Mouse (Mus musculus) CD8-positive naive resting alpha-beta T cell, adult 2 months (primary cell): ENCODE measurements at regions not wholly inside any gene's neighbourhood (a gene's known extent, or its start where the extent isn't known, plus 50 kb on each side); places are given as distances from the start of the nearest gene placed in this dataset.

Experiments used
- DNase-seq, 2 experiments: peaks; one replicate each; pipeline ENCODE4 v3.0.0; 2022; ENCODE audit warnings: low read depth in 2 of 2, low spot score in 2 of 2

- DNase-seq, result no peak
Observed at GRCm38 (mm10) chr13:37651221-37651946, 126.8 kb upstream of the Rreb1 start.

GRCm38 (mm10) chr13:37654651-37655050 lies 123.5 kb upstream of the Rreb1 start:
- no peak for DNase-seq

GRCm38 (mm10) chr13:37657248-37657647 lies 121.0 kb upstream of the Rreb1 start:
- no peak for DNase-seq

- DNase-seq, result no peak
Observed at GRCm38 (mm10) chr13:37658034-37658433, 120.2 kb upstream of the Rreb1 start.

GRCm38 (mm10) chr13:37658519-37658918 lies 119.7 kb upstream of the Rreb1 start:
- DNase-seq, result no peak

GRCm38 (mm10) chr13:37660083-37660482 lies 118.1 kb upstream of the Rreb1 start:
- no peak for DNase-seq

- DNase-seq, result no peak
Observed at GRCm38 (mm10) chr13:37660668-37661067, 117.5 kb upstream of the Rreb1 start.

GRCm38 (mm10) chr13:37664116-37664515 lies 114.1 kb upstream of the Rreb1 start:
- DNase-seq, result no peak

GRCm38 (mm10) chr13:37666207-37667003 lies 111.8 kb upstream of the Rreb1 start:
- no peak for DNase-seq

GRCm38 (mm10) chr13:37667386-37667785 lies 110.8 kb upstream of the Rreb1 start:
- DNase-seq, result no peak

- no peak for DNase-seq
Observed at GRCm38 (mm10) chr13:37667871-37668270, 110.3 kb upstream of the Rreb1 start.

GRCm38 (mm10) chr13:37671109-37671508 lies 107.1 kb upstream of the Rreb1 start:
- DNase-seq, result no peak

- no peak for DNase-seq
Observed at GRCm38 (mm10) chr13:37674676-37675350, 103.4 kb upstream of the Rreb1 start.

- no peak for DNase-seq
Observed at GRCm38 (mm10) chr13:37675718-37676117, 102.5 kb upstream of the Rreb1 start.

- no peak for DNase-seq
Observed at GRCm38 (mm10) chr13:37676912-37677311, 101.3 kb upstream of the Rreb1 start.

GRCm38 (mm10) chr13:37678251-37678650 lies 99.9 kb upstream of the Rreb1 start:
- no peak for DNase-seq

GRCm38 (mm10) chr13:37678772-37679171 lies 99.4 kb upstream of the Rreb1 start:
- no peak for DNase-seq

- no peak for DNase-seq
Observed at GRCm38 (mm10) chr13:37680837-37681619, 97.2 kb upstream of the Rreb1 start.

GRCm38 (mm10) chr13:37683045-37683679 lies 95.0 kb upstream of the Rreb1 start:
- no peak for DNase-seq

GRCm38 (mm10) chr13:37685617-37686016 lies 92.6 kb upstream of the Rreb1 start:
- no peak for DNase-seq

GRCm38 (mm10) chr13:37686109-37686508 lies 92.1 kb upstream of the Rreb1 start:
- no peak for DNase-seq
